Mouse (Mus musculus) hindbrain, embryonic 10.5 days (tissue): ENCODE measurements around the gene Cox18. TPM values are rescaled to one million over a fixed set of nuclear protein-coding genes. Genes with fewer than 3 reads are reported as not detected.
A peak's percentile ranks its signal among the peaks of the same experiment; 100 is the strongest.
"Not testable (repeated sequence)": the region's sequence is repeated elsewhere in the genome, so short reads cannot be mapped to it uniquely, and the experiment has no call there.

Source experiments
- DNase-seq: peaks from one replicate; pipeline ENCODE4 v3.0.0-alpha.2; 2017; ENCODE audit warnings: low spot score
- H3K27ac ChIP-seq: fragments of 300-500 bp; sonication (generic); 2 replicates; pipeline ENCODE4 v1.5.1; 2016; ENCODE audit warnings: mild to moderate bottlenecking, moderate library complexity
- H3K27me3 ChIP-seq: fragments of 300-500 bp; sonication (generic); 2 replicates; pipeline ENCODE4 v1.6.1; 2016; ENCODE audit warnings: mild to moderate bottlenecking; ENCODE audit not compliant: poor library complexity, insufficient read depth, severe bottlenecking
- H3K36me3 ChIP-seq: fragments of 300-500 bp; sonication (generic); 2 replicates; pipeline ENCODE4 v1.6.1; 2016; ENCODE audit warnings: mild to moderate bottlenecking, moderate library complexity
- H3K4me1 ChIP-seq: fragments of 300-500 bp; sonication (generic); replicated peaks from 2 replicates; pipeline ENCODE4 v1.6.1; 2016; ENCODE audit warnings: mild to moderate bottlenecking
- H3K4me3 ChIP-seq: fragments of 300-500 bp; sonication (generic); 2 replicates; pipeline ENCODE4 v1.5.1; 2016; ENCODE audit warnings: mild to moderate bottlenecking, moderate library complexity
- H3K9me3 ChIP-seq: fragments of 300-500 bp; sonication (generic); 2 replicates; pipeline ENCODE4 v1.6.1; 2016; ENCODE audit warnings: mild to moderate bottlenecking, moderate library complexity
- WGBS: fragments of 180-500 bp; shearing (Covaris S2); methylation state at CpG from one replicate; pipeline ENCODE4 v1.1.7; 2016; 5-methylcytosine and 5-hydroxymethylcytosine counted together
- polyA plus RNA-seq: library from polyadenylated mRNA; unstranded; fragments of >200 nt; fragmentation: Nextera tagmentation; extraction: Ambion mirVana; gene quantifications from 2 replicates; pipeline ENCODE4 v1.2.1, GENCODE M21; 2016

Gene Cox18
- polyA plus RNA-seq: 30.5 and 32.0 TPM in 2 replicates

GRCm38 (mm10) chr5:90223534-90224381, at the start of gene Cox18:
TSS of gene Cox18 (minus strand) at chr5:90224001.
- Histone ChIP-seq H3K9me3 (no peaks in the 10 kb centered on the region), H3K36me3 (peaks cover 52% of the 10 kb centered on the region), H3K4me3 (peak within 1 kb of the TSS; percentile 78), H3K4me1 (peaks cover 13% of the 10 kb centered on the region), H3K27ac (peak within 1 kb of the TSS; percentile 92), H3K27me3 (no peaks in the 10 kb centered on the region)
- DNase-seq: peak; percentile 98
- under 1% methylated on average over 62 of the region's 62 CpGs for WGBS

GRCm38 (mm10) chr5:90262230-90262629, 38.4 kb upstream of the Cox18 start:
- H3K36me3 ChIP-seq: peaks cover 97% of the 10 kb centered on the region
- not testable (repeated sequence) for H3K4me3 ChIP-seq, H3K9me3 ChIP-seq, H3K27ac ChIP-seq, DNase-seq, H3K27me3 ChIP-seq, H3K4me1 ChIP-seq
- WGBS: 85% methylated on average over 2 of the region's 2 CpGs

GRCm38 (mm10) chr5:90257023-90257422, 33.2 kb upstream of the Cox18 start:
- H3K27me3 ChIP-seq: no peaks in the 10 kb centered on the region
- no peak for DNase-seq
- no peaks in the 10 kb centered on the region for H3K9me3 ChIP-seq
- no peak overlapping the region for H3K4me3 ChIP-seq
- WGBS: 94% methylated on average over 3 of the region's 3 CpGs
- H3K27ac ChIP-seq: no peak overlapping the region
- peaks cover 100% of the 10 kb centered on the region for H3K36me3 ChIP-seq
- H3K4me1 ChIP-seq: no peaks in the 10 kb centered on the region

- Histone ChIP-seq H3K4me1 (no peaks in the 10 kb centered on the region), H3K4me3 (no peak overlapping the region), H3K27me3 (no peaks in the 10 kb centered on the region), H3K9me3 (no peaks in the 10 kb centered on the region), H3K27ac (no peak overlapping the region), H3K36me3 (peaks cover 98% of the 10 kb centered on the region)
- no peak for DNase-seq
These were observed 23.7 kb upstream of the Cox18 start for GRCm38 (mm10) chr5:90247503-90247902.

- no peak overlapping the region for H3K27ac ChIP-seq
- DNase-seq: no peak
- H3K4me3 ChIP-seq: no peak overlapping the region
- H3K27me3 ChIP-seq: no peaks in the 10 kb centered on the region
- no peaks in the 10 kb centered on the region for H3K4me1 ChIP-seq
- H3K9me3 ChIP-seq: no peaks in the 10 kb centered on the region
- H3K36me3 ChIP-seq: peaks cover 98% of the 10 kb centered on the region
- 86% methylated on average over 2 of the region's 2 CpGs for WGBS
These were observed 23.2 kb upstream of the Cox18 start for GRCm38 (mm10) chr5:90246987-90247386.

GRCm38 (mm10) chr5:90246567-90246966, 22.8 kb upstream of the Cox18 start:
- H3K4me1 ChIP-seq: no peaks in the 10 kb centered on the region
- H3K4me3 ChIP-seq: no peak overlapping the region
- no peak overlapping the region for H3K27ac ChIP-seq
- no peaks in the 10 kb centered on the region for H3K27me3 ChIP-seq
- 89% methylated on average over 4 of the region's 4 CpGs for WGBS
- DNase-seq: no peak
- H3K9me3 ChIP-seq: no peaks in the 10 kb centered on the region
- H3K36me3 ChIP-seq: peaks cover 98% of the 10 kb centered on the region

GRCm38 (mm10) chr5:90245416-90245815, 21.6 kb upstream of the Cox18 start:
- Histone ChIP-seq H3K9me3 (no peaks in the 10 kb centered on the region), H3K36me3 (peaks cover 97% of the 10 kb centered on the region), H3K4me3 (no peak overlapping the region), H3K27me3 (no peaks in the 10 kb centered on the region), H3K27ac (no peak overlapping the region), H3K4me1 (no peaks in the 10 kb centered on the region)
- 77% methylated on average over 4 of the region's 4 CpGs for WGBS
- DNase-seq: no peak

- H3K36me3 ChIP-seq: peaks cover 96% of the 10 kb centered on the region
- 97% methylated on average over 8 of the region's 8 CpGs for WGBS
- no peaks in the 10 kb centered on the region for H3K27me3 ChIP-seq
- H3K4me1 ChIP-seq: no peaks in the 10 kb centered on the region
- H3K4me3 ChIP-seq: no peak overlapping the region
- H3K9me3 ChIP-seq: no peaks in the 10 kb centered on the region
- no peak for DNase-seq
- H3K27ac ChIP-seq: no peak overlapping the region
These were observed 11.4 kb upstream of the Cox18 start for GRCm38 (mm10) chr5:90235217-90235616.

GRCm38 (mm10) chr5:90233305-90233704, 9.5 kb upstream of the Cox18 start:
- Histone ChIP-seq H3K27ac (no peak overlapping the region), H3K4me3 (no peak overlapping the region), H3K36me3 (peaks cover 99% of the 10 kb centered on the region), H3K4me1 (no peaks in the 10 kb centered on the region), H3K9me3 (no peaks in the 10 kb centered on the region), H3K27me3 (no peaks in the 10 kb centered on the region)
- no peak for DNase-seq
- WGBS: 98% methylated on average over 4 of the region's 4 CpGs

- Histone ChIP-seq H3K27ac (no peak overlapping the region), H3K4me1 (no peaks in the 10 kb centered on the region), H3K27me3 (no peaks in the 10 kb centered on the region), H3K9me3 (no peaks in the 10 kb centered on the region), H3K36me3 (peaks cover 94% of the 10 kb centered on the region), H3K4me3 (no peak overlapping the region)
- 95% methylated on average over 2 of the region's 2 CpGs for WGBS
- no peak for DNase-seq
These were observed 6.0 kb upstream of the Cox18 start for GRCm38 (mm10) chr5:90229760-90230159.

GRCm38 (mm10) chr5:90226696-90227095, 2.9 kb upstream of the Cox18 start:
- Histone ChIP-seq H3K4me1 (peaks cover 13% of the 10 kb centered on the region), H3K27ac (no peak overlapping the region), H3K4me3 (no peak overlapping the region), H3K27me3 (no peaks in the 10 kb centered on the region), H3K36me3 (peaks cover 65% of the 10 kb centered on the region), H3K9me3 (no peaks in the 10 kb centered on the region)
- 94% methylated on average over 3 of the region's 3 CpGs for WGBS
- no peak for DNase-seq

- no peaks in the 10 kb centered on the region for H3K9me3 ChIP-seq
- peak overlapping the region; percentile 78 for H3K4me3 ChIP-seq
- no peaks in the 10 kb centered on the region for H3K27me3 ChIP-seq
- peaks cover 54% of the 10 kb centered on the region for H3K36me3 ChIP-seq
- whole genome bisulfite sequencing: 89% methylated on average over 5 of the region's 5 CpGs
- H3K4me1 ChIP-seq: peaks cover 13% of the 10 kb centered on the region
- no peak for DNase-seq
- no peak overlapping the region for H3K27ac ChIP-seq
These were observed 929 bp upstream of the Cox18 start for GRCm38 (mm10) chr5:90224730-90225129.

- H3K4me3 ChIP-seq: peak overlapping the region; percentile 78
- peaks cover 13% of the 10 kb centered on the region for H3K4me1 ChIP-seq
- H3K36me3 ChIP-seq: peaks cover 52% of the 10 kb centered on the region
- peak overlapping the region; percentile 92 for H3K27ac ChIP-seq
- no peaks in the 10 kb centered on the region for H3K27me3 ChIP-seq
- WGBS: 35% methylated on average over 3 of the region's 3 CpGs
- no peaks in the 10 kb centered on the region for H3K9me3 ChIP-seq
- no peak for DNase-seq
These were observed 864 bp downstream of the Cox18 start for GRCm38 (mm10) chr5:90222937-90223336.
